ENCODE assay signal across 14 mouse cellular contexts in the genomic region with DNA sequence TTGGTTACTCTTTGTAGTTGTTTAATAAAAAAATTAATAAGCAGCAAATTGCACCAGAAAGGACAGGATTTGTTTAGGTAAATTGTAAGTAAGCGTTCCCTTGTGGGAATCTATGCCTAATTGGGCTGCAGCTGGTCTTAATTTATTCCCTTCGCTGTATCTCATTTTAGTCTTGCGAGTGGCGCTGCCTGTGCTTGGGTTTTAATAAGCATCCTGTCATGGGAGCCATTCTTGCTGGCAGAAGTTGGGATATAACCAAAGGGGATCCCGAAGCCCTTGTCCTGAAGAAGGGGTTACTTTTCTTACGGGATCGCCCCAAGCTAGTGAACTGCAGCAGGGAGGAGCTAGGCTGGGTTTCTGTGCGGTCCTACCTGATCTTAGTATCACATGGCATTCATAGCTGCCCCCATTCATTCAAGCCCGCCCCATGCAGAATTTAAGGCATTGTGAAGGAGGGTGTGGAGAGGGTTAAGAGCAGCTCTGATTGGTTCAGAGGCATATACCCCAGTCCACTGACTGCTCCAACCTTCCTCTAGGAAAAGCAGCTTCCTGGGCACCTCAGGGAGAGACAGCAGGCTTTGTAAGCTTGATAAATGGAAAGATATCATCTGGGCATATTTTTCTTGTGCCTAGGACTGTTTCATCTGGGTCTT.
DNase-seq lines count a peak whose midpoint lies in the region; ATAC-seq lines count a peak whose summit lies in the region.
"Had no signal": no experiment of that assay in that cellular context is flagged by ENCODE, and none has a peak within 500 bp of the region (broad histone marks: within the 10 kb centered on the region; RNA-seq: fewer than 3 reads in every experiment).

No protein-coding gene starts in this region.

- WGBS in forebrain, embryonic 10.5 days: 68% methylated on average over 9 of the region's 9 CpGs
- WGBS in forebrain, embryonic 11.5 days: 58% methylated on average over 9 of the region's 9 CpGs
- WGBS in embryonic facial prominence, embryonic 14.5 days: 33% methylated on average over 9 of the region's 9 CpGs
- WGBS in hindbrain, embryonic 15.5 days: 49% methylated on average over 9 of the region's 9 CpGs
- 48% methylated on average over 9 of the region's 9 CpGs for WGBS in midbrain, embryonic 16.5 days

- H3K27ac ChIP-seq in forebrain, embryonic 10.5 days: peak overlapping the region; percentile 30; the same call in 1 of the 2 replicates
- H3K27ac ChIP-seq in forebrain, embryonic 11.5 days (ENCODE audit: low read depth, low read length): no peak overlapping the region
- no peak overlapping the region for H3K27ac ChIP-seq in embryonic facial prominence, embryonic 14.5 days (replicated peaks; ENCODE audit: low read depth, low read length)
- no peak overlapping the region for H3K27ac ChIP-seq in hindbrain, embryonic 15.5 days (replicated peaks)
- H3K27ac ChIP-seq in midbrain, embryonic 16.5 days (ENCODE audit: low read length): no peak overlapping the region
- H3K27ac ChIP-seq: liver, embryonic 12.5 days had no signal

- no peaks in the 10 kb centered on the region for H3K36me3 ChIP-seq in forebrain, embryonic 10.5 days (replicated peaks)
- no peaks in the 10 kb centered on the region for H3K36me3 ChIP-seq in forebrain, embryonic 11.5 days (ENCODE audit: control insufficient read depth, insufficient read depth, low read length)
- no peaks in the 10 kb centered on the region for H3K36me3 ChIP-seq in embryonic facial prominence, embryonic 14.5 days (ENCODE audit: control insufficient read depth, insufficient read depth, low read length)
- H3K36me3 ChIP-seq in hindbrain, embryonic 15.5 days: no peaks in the 10 kb centered on the region
- no peaks in the 10 kb centered on the region for H3K36me3 ChIP-seq in midbrain, embryonic 16.5 days (ENCODE audit: control insufficient read depth, insufficient read depth, low read length)
- H3K36me3 ChIP-seq: heart, embryonic 12.5 days; liver, embryonic 12.5 days had no signal

- no peak overlapping the region for H3K4me3 ChIP-seq in forebrain, embryonic 10.5 days
- no peak overlapping the region for H3K4me3 ChIP-seq in forebrain, embryonic 11.5 days (ENCODE audit: low read depth, low read length)
- H3K4me3 ChIP-seq in embryonic facial prominence, embryonic 14.5 days (ENCODE audit: low read depth, low read length): no peak overlapping the region
- no peak overlapping the region for H3K4me3 ChIP-seq in hindbrain, embryonic 15.5 days
- no peak overlapping the region for H3K4me3 ChIP-seq in midbrain, embryonic 16.5 days (ENCODE audit: low read depth, low read length)
- H3K4me3 ChIP-seq: heart, embryonic 12.5 days; liver, embryonic 12.5 days had no signal

- DNase-seq in forebrain, embryonic 10.5 days (ENCODE audit: extremely low spot score, low spot score): no peak
- DNase-seq in forebrain, embryonic 11.5 days (ENCODE audit: low spot score): no peak
- peak; percentile 65 for DNase-seq in embryonic facial prominence, embryonic 14.5 days (ENCODE audit: low spot score)
- no peak for DNase-seq in gastrocnemius, adult 8-10 months (ENCODE audit: low spot score in 2 of 2)
- no peak for DNase-seq in Muller cell, postnatal 12 days (ENCODE audit: inconsistent ontology term)
- DNase-seq in testis, postnatal 14 days (ENCODE audit: low spot score): no peak
- DNase-seq: cerebellum, adult 18-20 months; gastrocnemius, postnatal 36 days; kidney, adult 9 months had no signal

- H3K27me3 ChIP-seq in forebrain, embryonic 10.5 days (ENCODE audit: poor library complexity, severe bottlenecking): no peaks in the 10 kb centered on the region
- no peaks in the 10 kb centered on the region for H3K27me3 ChIP-seq in forebrain, embryonic 11.5 days (ENCODE audit: control insufficient read depth, insufficient read depth, low read length)
- H3K27me3 ChIP-seq in embryonic facial prominence, embryonic 14.5 days (replicated peaks; ENCODE audit: control insufficient read depth, insufficient read depth, low read length): no peaks in the 10 kb centered on the region; the same call in 1 of the 2 replicates
- 0 out of 2 replicates have a peak, but pooled peaks cover 2% of the 10 kb centered on the region for H3K27me3 ChIP-seq in hindbrain, embryonic 15.5 days
- H3K27me3 ChIP-seq in midbrain, embryonic 16.5 days (ENCODE audit: control insufficient read depth, insufficient read depth, low read depth, low read length): no peaks in the 10 kb centered on the region
- H3K27me3 ChIP-seq: CH12.LX; liver, embryonic 12.5 days had no signal

- H3K4me1 ChIP-seq in forebrain, embryonic 10.5 days: peaks cover 12% of the 10 kb centered on the region
- H3K4me1 ChIP-seq in forebrain, embryonic 11.5 days (replicated peaks; ENCODE audit: control insufficient read depth, insufficient read depth, low read length): peaks cover 3% of the 10 kb centered on the region; the same call in 1 of the 2 replicates
- H3K4me1 ChIP-seq in embryonic facial prominence, embryonic 14.5 days (ENCODE audit: control insufficient read depth, insufficient read depth, low read length): peaks cover 8% of the 10 kb centered on the region; the same call in 1 of the 2 replicates
- peaks cover 4% of the 10 kb centered on the region; the same call in 1 of the 2 replicates for H3K4me1 ChIP-seq in hindbrain, embryonic 15.5 days (replicated peaks)
- peaks cover 2% of the 10 kb centered on the region; the same call in 1 of the 2 replicates for H3K4me1 ChIP-seq in midbrain, embryonic 16.5 days (ENCODE audit: control insufficient read depth, insufficient read depth, low read length)
- H3K4me1 ChIP-seq: heart, embryonic 12.5 days; liver, embryonic 12.5 days had no signal

- H3K9ac ChIP-seq in forebrain, embryonic 11.5 days (ENCODE audit: low read length): no peak overlapping the region
- H3K9ac ChIP-seq in embryonic facial prominence, embryonic 14.5 days (ENCODE audit: low read depth, low read length): no peak overlapping the region
- no peak overlapping the region for H3K9ac ChIP-seq in hindbrain, embryonic 15.5 days
- H3K9ac ChIP-seq in midbrain, embryonic 16.5 days (ENCODE audit: low read depth, low read length): no peak overlapping the region
- H3K9ac ChIP-seq: heart, embryonic 12.5 days; liver, embryonic 12.5 days had no signal

- no peaks in the 10 kb centered on the region for H3K9me3 ChIP-seq in forebrain, embryonic 10.5 days
- H3K9me3 ChIP-seq in forebrain, embryonic 11.5 days (ENCODE audit: control insufficient read depth, low read length): no peaks in the 10 kb centered on the region
- no peaks in the 10 kb centered on the region for H3K9me3 ChIP-seq in embryonic facial prominence, embryonic 14.5 days (ENCODE audit: control insufficient read depth, low read length)
- H3K9me3 ChIP-seq in hindbrain, embryonic 15.5 days: no peaks in the 10 kb centered on the region
- no peaks in the 10 kb centered on the region for H3K9me3 ChIP-seq in midbrain, embryonic 16.5 days (replicated peaks; ENCODE audit: control insufficient read depth, low read length, poor library complexity, severe bottlenecking)
- H3K9me3 ChIP-seq: heart, embryonic 12.5 days; liver, embryonic 12.5 days had no signal

- ATAC-seq in forebrain, embryonic 11.5 days (replicated peaks; ENCODE audit: low FRiP score): no peak
- no peak for ATAC-seq in embryonic facial prominence, embryonic 14.5 days (ENCODE audit: low read depth)
- no peak for ATAC-seq in hindbrain, embryonic 15.5 days (ENCODE audit: low FRiP score, low read depth)
- 0 out of 2 replicates have a peak, but pooled peaks have one; percentile 32 for ATAC-seq in midbrain, embryonic 16.5 days
- ATAC-seq: liver, embryonic 12.5 days had no signal

- H3K4me2 ChIP-seq in forebrain, embryonic 11.5 days (ENCODE audit: low read depth, low read length, severe bottlenecking): no peak overlapping the region
- H3K4me2 ChIP-seq in embryonic facial prominence, embryonic 14.5 days (ENCODE audit: low read depth, low read length): peak overlapping the region; percentile 35
- H3K4me2 ChIP-seq in hindbrain, embryonic 15.5 days: peak overlapping the region; percentile 13; the same call in 1 of the 2 replicates
- peak overlapping the region; percentile 28 for H3K4me2 ChIP-seq in midbrain, embryonic 16.5 days (ENCODE audit: low read length)
- H3K4me2 ChIP-seq: heart, embryonic 12.5 days; liver, embryonic 12.5 days had no signal
